ENCODE assay signal across 8 mouse cellular contexts in the genomic region with DNA sequence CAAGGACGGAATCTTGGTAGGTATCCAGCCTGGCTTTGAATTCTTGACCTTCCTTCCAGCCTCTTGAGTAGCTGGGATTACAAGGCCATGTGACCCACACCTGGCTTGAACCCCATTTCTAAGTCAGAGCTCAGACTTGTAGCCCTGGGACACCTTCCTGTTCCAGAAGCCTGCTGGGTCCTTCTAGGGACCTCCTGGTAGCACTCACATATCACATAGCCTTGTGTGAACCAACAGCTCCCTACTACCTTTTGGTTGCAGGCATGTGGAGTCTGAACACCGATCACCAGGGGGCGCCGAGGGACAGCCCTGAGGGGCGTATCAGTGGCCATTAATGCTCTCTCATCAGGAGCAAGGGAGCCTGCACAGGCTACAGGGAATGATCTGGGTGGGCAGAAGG. TPM values are rescaled to one million over a fixed set of nuclear protein-coding genes. Genes with fewer than 3 reads are reported as not detected.
DNase-seq lines count a peak whose midpoint lies in the region; ATAC-seq and TF ChIP-seq lines count a peak whose summit lies in the region.

No protein-coding gene starts in this region.

- no peak overlapping the region for H3K9ac ChIP-seq in heart, embryonic 16.5 days (ENCODE audit: low read length)
- H3K9ac ChIP-seq in stomach, postnatal 0 days (ENCODE audit: low read length): no peak overlapping the region

- TF ChIP-seq EP300 in stomach, postnatal 0 days (optimal IDR thresholded peaks at IDR 0.05): no peak

- 16% methylated on average over 5 of the region's 5 CpGs for whole genome bisulfite sequencing in heart, embryonic 16.5 days
- 23% methylated on average over 5 of the region's 5 CpGs for WGBS in stomach, postnatal 0 days

- no peaks in the 10 kb centered on the region for H3K36me3 ChIP-seq in heart, embryonic 16.5 days (ENCODE audit: control insufficient read depth, insufficient read depth)
- H3K36me3 ChIP-seq in stomach, postnatal 0 days (ENCODE audit: control insufficient read depth, insufficient read depth, low read length): no peaks in the 10 kb centered on the region

- H3K4me2 ChIP-seq in heart, embryonic 16.5 days (ENCODE audit: low read depth, low read length): no peak overlapping the region
- H3K4me2 ChIP-seq in stomach, postnatal 0 days (replicated peaks; ENCODE audit: low read depth): no peak overlapping the region

- no peak overlapping the region for H3K4me3 ChIP-seq in heart, embryonic 16.5 days (ENCODE audit: low read length)
- H3K4me3 ChIP-seq in stomach, postnatal 0 days (ENCODE audit: low read depth, low read length): no peak overlapping the region

- no peaks in the 10 kb centered on the region for H3K27me3 ChIP-seq in heart, embryonic 16.5 days (ENCODE audit: control insufficient read depth, insufficient read depth, low read length)
- no peaks in the 10 kb centered on the region for H3K27me3 ChIP-seq in stomach, postnatal 0 days (ENCODE audit: control insufficient read depth, insufficient read depth, low read length)

- peak; percentile 69 for DNase-seq in CD4-positive, CD25-positive, alpha-beta regulatory T cell, adult 2 months (ENCODE audit: low read depth, low spot score)
- peak; percentile 81 for DNase-seq in NIH3T3 (ENCODE audit: low read depth)
- DNase-seq in embryo, embryonic 10 days (ENCODE audit: low spot score): peak; percentile 77
- DNase-seq in layer of hippocampus, postnatal 14 days (ENCODE audit: low spot score in 2 of 2): peak; percentile 64 to 75
- DNase-seq in stomach, postnatal 0 days (ENCODE audit: low spot score): peak; percentile 71

- peaks cover 3% of the 10 kb centered on the region; the same call in 1 of the 2 replicates for H3K4me1 ChIP-seq in heart, embryonic 16.5 days (ENCODE audit: control insufficient read depth, insufficient read depth, low read length)
- peaks cover 3% of the 10 kb centered on the region; the same call in 1 of the 2 replicates for H3K4me1 ChIP-seq in stomach, postnatal 0 days (replicated peaks; ENCODE audit: control insufficient read depth, insufficient read depth)

- TF ChIP-seq CTCF in stomach, postnatal 0 days (IDR thresholded peaks at IDR 0.05; ENCODE audit: low read depth): peak; percentile 78

- ATAC-seq in CD4-positive, CD25-positive, alpha-beta regulatory T cell, adult 4 months: no peak
- ATAC-seq in heart, embryonic 16.5 days (replicated peaks; ENCODE audit: extremely low read depth, insufficient read depth, low FRiP score): 0 out of 2 replicates have a peak, but pooled peaks have one; percentile 37
- peak; percentile 88 for ATAC-seq in megakaryocyte progenitor cell, adult 5-6 weeks (replicated peaks; ENCODE audit: poor library complexity)
- ATAC-seq in stomach, postnatal 0 days (ENCODE audit: low FRiP score, low TSS enrichment): peak; percentile 45; the same call in 1 of the 2 replicates

- H3K9me3 ChIP-seq in heart, embryonic 16.5 days (replicated peaks; ENCODE audit: control insufficient read depth, low read length): no peaks in the 10 kb centered on the region
- no peaks in the 10 kb centered on the region for H3K9me3 ChIP-seq in stomach, postnatal 0 days (ENCODE audit: control insufficient read depth, low read length)

- H3K27ac ChIP-seq in heart, embryonic 16.5 days (ENCODE audit: low read length): no peak overlapping the region
- H3K27ac ChIP-seq in stomach, postnatal 0 days (replicated peaks): no peak overlapping the region

RNA-seq across cellular contexts. Expression of a gene that starts 18.8 kb away (rescaled TPM):
- polyA plus RNA-seq in CD4-positive, CD25-positive, alpha-beta regulatory T cell, adult 4 months (2017; shearing (Covaris generic)): 10 to 100 TPM; 50.4 to 58.5 TPM
- polyA plus RNA-seq in heart, embryonic 16.5 days (2015; fragmentation: Nextera tagmentation; extraction: Ambion mirVana): 68.4 and 73.8 TPM in 2 replicates
- total RNA-seq in layer of hippocampus, postnatal 14 days (2021): 10 to 100 TPM; 24.2 to 24.5 TPM
- total RNA-seq in megakaryocyte progenitor cell, adult 5-6 weeks (2015): 28.6 and 46.3 TPM in 2 replicates
- 14.2 and 17.6 TPM in 2 replicates for total RNA-seq in megakaryocyte progenitor cell, adult 5-6 weeks (2017)
- polyA plus RNA-seq in stomach, postnatal 0 days (2015; fragmentation: Nextera tagmentation; extraction: Ambion mirVana): 43.5 and 46.3 TPM in 2 replicates

RNA-seq across cellular contexts. Expression of a gene that starts 46.0 kb away (rescaled TPM):
- 10 to 100 TPM; 20.6 to 28.2 TPM for polyA plus RNA-seq in CD4-positive, CD25-positive, alpha-beta regulatory T cell, adult 4 months (2017; shearing (Covaris generic))
- 12.1 and 12.3 TPM in 2 replicates for polyA plus RNA-seq in heart, embryonic 16.5 days (2015; fragmentation: Nextera tagmentation; extraction: Ambion mirVana)
- 100 to 1,000 TPM; 115 to 117 TPM for total RNA-seq in layer of hippocampus, postnatal 14 days (2021)
- total RNA-seq in megakaryocyte progenitor cell, adult 5-6 weeks (2015): 16.9 and 19.7 TPM in 2 replicates
- 5.0 and 5.7 TPM in 2 replicates for total RNA-seq in megakaryocyte progenitor cell, adult 5-6 weeks (2017)
- 9.7 and 10.8 TPM in 2 replicates for polyA plus RNA-seq in stomach, postnatal 0 days (2015; fragmentation: Nextera tagmentation; extraction: Ambion mirVana)
